Mouse (Mus musculus): Measurements from ENCODE around the gene Psg29. TPM values are rescaled to one million over a fixed set of nuclear protein-coding genes. Genes with fewer than 3 reads are reported as not detected.

The Psg29 gene
- total RNA-seq (2022) = under 1 TPM in 3 of 4 experiments, not detected in 1; 0.06 to 0.11 (median 0.09) TPM

GRCm38 (mm10) chr7:17203177-17203576 lies at the start of gene Psg29:
Psg29 (plus strand) TSS chr7:17203477.
- DNase-seq (ENCODE audit: low spot score in 2 of 2) = no peak

GRCm38 (mm10) chr7:17155634-17156033 lies 47.6 kb upstream of the Psg29 start:
- DNase-seq (ENCODE audit: low spot score in 2 of 2) = no peak

- DNase-seq (ENCODE audit: low spot score in 2 of 2) = no peak
These were observed 46.2 kb upstream of the Psg29 start for GRCm38 (mm10) chr7:17156885-17157677.

GRCm38 (mm10) chr7:17159011-17159410 lies 44.3 kb upstream of the Psg29 start:
- DNase-seq (ENCODE audit: low spot score in 2 of 2) = no peak

- DNase-seq (ENCODE audit: low spot score in 2 of 2) = no peak
These were observed 31.4 kb upstream of the Psg29 start for GRCm38 (mm10) chr7:17171827-17172226.

- DNase-seq (ENCODE audit: low spot score in 2 of 2) = no peak
These were observed 2.4 kb downstream of the Psg29 start for GRCm38 (mm10) chr7:17205530-17206184.

Other genes with a start within 250 kb of the Psg29 start
- gene Pnmal1, start 243.8 kb upstream of the Psg29 start, total RNA-seq (2022) = 100 to 1,000 TPM; 101 to 107 (median 104) TPM
- 10 to 100 TPM; 60.8 to 66.8 (median 62.2) TPM for gene Gm42372, start 220.4 kb upstream of the Psg29 start, total RNA-seq (2022)
- gene Ccdc8, start 210.8 kb upstream of the Psg29 start, total RNA-seq (2022) = 1 to 10 TPM; 1.9 to 2.3 (median 2.1) TPM
- 100 to 1,000 TPM; 149 to 165 (median 157) TPM for gene Ppp5c, start 175.6 kb upstream of the Psg29 start, total RNA-seq (2022)
- 10 to 100 TPM in 1 of 4 experiments, 1 to 10 TPM in 3; 5.9 to 11.5 (median 8.9) TPM for gene Hif3a, start 141.1 kb upstream of the Psg29 start, total RNA-seq (2022)
- gene Psg16, start 129.4 kb upstream of the Psg29 start, total RNA-seq (2022) = 1 to 10 TPM; 4.4 to 6.5 (median 5.5) TPM
- gene Ceacam3, start 53.2 kb upstream of the Psg29 start, total RNA-seq (2022) = not detected

All from left cerebral cortex, adult 8-10 months (tissue).